Mouse (Mus musculus) liver, embryonic 14.5 days (tissue): ENCODE results near the gene Traf3ip2. TPM values are rescaled to one million over a fixed set of nuclear protein-coding genes. Genes with fewer than 3 reads are reported as not detected.

ENCODE experiments used
- ATAC-seq: fragments of 200-750 bp; cut with Nextera tagmentation; 2 replicates; pipeline ENCODE4 v1.8.0; 2017; ENCODE audit warnings: moderate number of reproducible peaks, mild to moderate bottlenecking, moderate library complexity; ENCODE audit not compliant: insufficient read depth
- DNase-seq, 3 experiments: peaks; one replicate each; pipeline ENCODE4 v3.0.0-alpha.2; 2012 to 2013; ENCODE audit warnings: low read depth in 3 of 3, low spot score in 3 of 3
- H3K27ac ChIP-seq: fragments of 300-500 bp; sonication (generic); 2 replicates; pipeline ENCODE4 v1.5.1; 2014; ENCODE audit warnings: moderate library complexity, mild to moderate bottlenecking, control low read depth, inconsistent platforms
- H3K27me3 ChIP-seq: fragments of 300-500 bp; sonication (generic); 2 replicates; pipeline ENCODE4 v1.6.1; 2014; ENCODE audit warnings: mild to moderate bottlenecking, low read length, moderate library complexity; ENCODE audit not compliant: control insufficient read depth, insufficient read depth
- H3K36me3 ChIP-seq: fragments of 300-500 bp; sonication (generic); replicated peaks from 2 replicates; pipeline ENCODE4 v1.6.1; 2014; ENCODE audit warnings: low read depth; ENCODE audit not compliant: control insufficient read depth, insufficient read depth
- H3K4me1 ChIP-seq, 2 experiments: fragments of 200-500 bp in 1 of 2; fragments of 300-500 bp in 1 of 2; sonication (generic) in 1 of 2; replicated peaks; 2 replicates each; pipeline ENCODE4 v1.6.1; 2012 to 2014; ENCODE audit warnings: antibody characterized with exemption in 1 of 2, inconsistent platforms in 1 of 2, low read length in 1 of 2; ENCODE audit not compliant: control insufficient read depth in 2 of 2, insufficient read depth in 2 of 2
- H3K4me2 ChIP-seq: fragments of 300-500 bp; sonication (generic); 2 replicates; pipeline ENCODE4 v1.6.1; 2014; ENCODE audit warnings: low read depth, mild to moderate bottlenecking, control low read depth, moderate library complexity
- H3K4me3 ChIP-seq, 2 experiments: fragments of 200-500 bp in 1 of 2; fragments of 300-500 bp in 1 of 2; sonication (generic) in 1 of 2; 2 replicates each; pipeline ENCODE4 v1.5.1; 2012 to 2014; ENCODE audit warnings: low read depth in 2 of 2, low read length in 2 of 2, mild to moderate bottlenecking in 2 of 2, control low read depth in 1 of 2, inconsistent platforms in 1 of 2, moderate library complexity in 1 of 2; ENCODE audit not compliant: insufficient read depth in 1 of 2
- H3K9ac ChIP-seq: fragments of 300-500 bp; sonication (generic); replicated peaks from 2 replicates; pipeline ENCODE4 v1.6.1; 2014; ENCODE audit warnings: mild to moderate bottlenecking, control low read depth, moderate library complexity
- H3K9me3 ChIP-seq: fragments of 300-500 bp; sonication (generic); 2 replicates; pipeline ENCODE4 v1.6.1; 2016; ENCODE audit warnings: low read length, mixed read lengths; ENCODE audit not compliant: control insufficient read depth
- CTCF ChIP-seq: IDR thresholded peaks from 2 replicates; pipeline ENCODE4 v1.5.1; 2016; ENCODE audit warnings: antibody characterized with exemption, low read depth, control low read depth
- EP300 ChIP-seq: IDR thresholded peaks from 2 replicates; pipeline ENCODE4 v1.6.1; 2016; ENCODE audit warnings: antibody characterized with exemption, low read depth
- WGBS: fragments of 180-500 bp; shearing (Covaris S2); extraction: QIAGEN DNeasy Blood & Tissue Kit; methylation state at CpG from one replicate; pipeline ENCODE4 v1.1.7; 2014; ENCODE audit not compliant: insufficient replicate concordance; 5-methylcytosine and 5-hydroxymethylcytosine counted together
- polyA plus RNA-seq, 2 experiments: library from polyadenylated mRNA; depleted of rRNA in 1 of 2; stranded (reverse) in 1 of 2; unstranded in 1 of 2; fragments of >200 nt; fragmentation: Nextera tagmentation in 1 of 2; extraction: Ambion mirVana in 1 of 2; gene quantifications; 2 replicates each; pipeline versions ENCODE4 v1.2.1 to v1.2.3; 2012 to 2014

The Traf3ip2 gene
- polyA plus RNA-seq, 2 experiments = 1.2 to 1.3 TPM

DNA sequence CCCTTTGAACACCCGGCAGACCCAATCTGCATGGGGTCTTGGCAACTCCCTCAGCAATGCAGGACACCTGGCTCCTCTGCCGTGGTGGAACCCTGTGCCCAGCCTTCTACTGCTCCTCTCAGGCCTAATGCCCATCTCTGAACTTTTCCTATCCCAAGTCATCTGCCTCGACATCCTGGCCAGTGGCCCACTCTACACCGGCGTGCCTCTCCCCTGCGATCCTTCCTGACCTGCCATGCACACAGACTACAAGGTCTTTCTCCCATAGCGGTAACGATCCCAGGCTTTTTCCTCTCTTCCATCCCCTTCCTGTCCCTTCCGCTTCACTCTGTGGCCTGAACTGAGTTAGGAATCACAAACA is 3.5 kb downstream of the Traf3ip2 start:
- no peak for TF ChIP-seq EP300
- WGBS = 70% methylated on average over 9 of the region's 9 CpGs
- no peak overlapping the region for H3K9ac ChIP-seq
- H3K4me1 ChIP-seq = no peaks in the 10 kb centered on the region
- H3K9me3 ChIP-seq = no peaks in the 10 kb centered on the region
- H3K4me3 ChIP-seq = no peak overlapping the region
- no peak overlapping the region for H3K4me2 ChIP-seq
- DNase-seq = no peak
- H3K36me3 ChIP-seq = no peaks in the 10 kb centered on the region
- ATAC-seq = no peak
- no peak overlapping the region for H3K27ac ChIP-seq
- H3K27me3 ChIP-seq = no peaks in the 10 kb centered on the region

DNA sequence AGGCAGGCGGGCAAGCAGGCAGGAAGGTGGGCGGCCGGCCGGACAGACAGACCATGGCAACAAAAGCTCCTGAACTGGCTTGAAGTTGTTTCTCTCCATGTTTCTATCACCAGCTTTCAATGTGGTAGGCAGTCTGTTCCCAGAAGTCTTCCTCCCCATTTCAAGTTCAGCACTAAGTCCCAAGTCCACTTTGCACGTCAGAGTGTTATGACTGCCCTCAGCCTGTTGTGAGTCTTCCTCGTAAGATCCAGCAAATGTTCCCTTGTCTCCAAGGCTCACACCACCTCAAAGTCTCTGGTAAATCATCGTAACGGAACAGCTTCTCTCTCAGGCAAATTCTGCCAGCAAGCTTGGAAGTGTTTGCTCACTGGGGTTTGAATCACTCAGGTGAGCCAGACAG is 3.9 kb downstream of the Traf3ip2 start:
- H3K27ac ChIP-seq = no peak overlapping the region
- DNase-seq (no peak), ATAC-seq (no peak)
- H3K27me3 ChIP-seq = no peaks in the 10 kb centered on the region
- H3K9ac ChIP-seq = no peak overlapping the region
- no peak overlapping the region for H3K4me2 ChIP-seq
- no peaks in the 10 kb centered on the region for H3K36me3 ChIP-seq
- TF ChIP-seq EP300 = no peak
- TF ChIP-seq CTCF = no peak
- no peaks in the 10 kb centered on the region for H3K9me3 ChIP-seq
- H3K4me3 ChIP-seq = no peak overlapping the region
- no peaks in the 10 kb centered on the region for H3K4me1 ChIP-seq
- WGBS = 76% methylated on average over 8 of the region's 8 CpGs

DNA sequence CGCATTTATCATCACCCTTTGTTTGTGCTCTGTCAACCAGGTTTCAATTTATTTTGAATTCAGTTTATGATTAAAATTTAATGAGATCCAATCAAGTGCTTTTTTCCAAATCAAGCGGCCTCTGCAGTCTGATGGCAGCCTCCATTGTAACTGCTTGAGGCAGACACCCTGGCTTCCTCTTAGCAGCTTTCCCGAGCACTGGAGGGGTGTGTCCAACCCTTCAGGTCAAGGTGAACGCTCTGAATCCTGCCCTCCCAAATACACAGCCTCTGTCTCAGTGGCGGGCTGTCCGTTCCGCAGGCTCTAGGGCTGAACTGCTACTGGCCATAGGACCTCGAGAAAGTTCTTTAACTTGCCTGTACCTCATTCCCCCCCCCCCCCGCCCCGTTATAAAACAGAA is 5.7 kb downstream of the Traf3ip2 start:
- TF ChIP-seq EP300 = no peak
- TF ChIP-seq CTCF = no peak
- no peaks in the 10 kb centered on the region for H3K36me3 ChIP-seq
- no peaks in the 10 kb centered on the region for H3K4me1 ChIP-seq
- no peak for ATAC-seq
- no peak overlapping the region for H3K27ac ChIP-seq
- no peak for DNase-seq
- H3K9me3 ChIP-seq = no peaks in the 10 kb centered on the region
- no peak overlapping the region for H3K4me2 ChIP-seq
- H3K9ac ChIP-seq = no peak overlapping the region
- WGBS = 62% methylated on average over 10 of the region's 10 CpGs
- no peaks in the 10 kb centered on the region for H3K27me3 ChIP-seq
- H3K4me3 ChIP-seq = no peak overlapping the region

DNA sequence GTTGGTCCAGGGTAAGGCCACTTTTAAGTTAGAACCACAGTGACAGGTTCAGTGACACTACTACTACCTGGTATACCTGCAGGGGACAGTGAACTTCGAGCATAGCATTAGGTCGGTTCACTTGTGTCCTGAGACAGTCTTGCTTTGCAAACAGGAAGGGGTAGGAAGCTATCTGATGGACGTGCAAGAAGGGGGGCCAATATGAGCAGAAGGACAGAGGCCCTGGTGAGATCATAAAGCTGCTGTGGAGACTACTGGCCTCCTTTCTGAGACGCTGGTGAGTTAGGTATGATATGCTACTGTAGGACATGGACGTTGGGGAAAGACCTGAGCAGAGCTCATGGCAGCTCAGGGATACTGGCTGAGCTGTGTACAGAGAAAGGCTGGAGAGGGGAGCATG is 7.9 kb downstream of the Traf3ip2 start:
- H3K4me2 ChIP-seq = no peak overlapping the region
- H3K36me3 ChIP-seq = no peaks in the 10 kb centered on the region
- 41% methylated on average over 5 of the region's 5 CpGs for WGBS
- TF ChIP-seq CTCF = no peak
- DNase-seq = no peak
- H3K27me3 ChIP-seq = no peaks in the 10 kb centered on the region
- H3K4me3 ChIP-seq = no peak overlapping the region
- no peak overlapping the region for H3K27ac ChIP-seq
- H3K9me3 ChIP-seq = no peaks in the 10 kb centered on the region
- ATAC-seq = no peak
- no peak overlapping the region for H3K9ac ChIP-seq
- H3K4me1 ChIP-seq = peaks cover 0 to 4% of the 10 kb centered on the region in 2 experiments; a peak in 1 of 4 replicates

DNA sequence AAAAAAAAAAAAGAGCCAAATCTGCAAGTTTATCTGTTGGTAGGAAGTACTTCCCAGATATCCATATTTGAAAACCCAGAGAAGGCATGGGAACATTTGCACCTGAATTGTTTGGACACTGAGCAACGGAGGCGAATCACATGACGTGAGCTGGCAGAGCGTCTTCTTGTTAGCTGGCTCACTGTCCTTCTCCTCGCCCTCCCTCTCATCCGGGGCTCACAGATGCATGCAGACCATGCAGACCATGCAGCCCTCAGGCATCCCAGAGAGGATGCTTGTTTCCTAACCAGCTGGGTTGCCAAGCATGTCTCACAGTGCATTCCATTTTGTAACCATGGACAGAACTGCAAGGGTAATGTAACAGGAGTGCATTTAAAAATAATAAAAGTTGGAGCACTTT is 11.1 kb downstream of the Traf3ip2 start:
- 65% methylated on average over 6 of the region's 6 CpGs for WGBS
- Histone ChIP-seq H3K4me1 (peaks cover 0 to 5% of the 10 kb centered on the region in 2 experiments; a peak in 1 of 4 replicates), H3K27ac (no peak overlapping the region), H3K36me3 (no peaks in the 10 kb centered on the region), H3K27me3 (no peaks in the 10 kb centered on the region), H3K9me3 (no peaks in the 10 kb centered on the region), H3K9ac (no peak overlapping the region), H3K4me3 (no peak overlapping the region), H3K4me2 (no peak overlapping the region)
- TF ChIP-seq EP300 (no peak), CTCF (no peak)
- ATAC-seq (no peak), DNase-seq (no peak)
